Mouse (Mus musculus) E14TG2a.4 (cell line): ENCODE results near the gene D16Ertd472e.

ENCODE experiments used
- H3K27me3 ChIP-seq: 2 replicates; pipeline ENCODE4 v1.6.1; 2014; ENCODE audit warnings: low read length, control low read depth; ENCODE audit not compliant: insufficient read depth
- H3K36me3 ChIP-seq: 2 replicates; pipeline ENCODE4 v1.6.1; 2014; ENCODE audit warnings: low read length, control low read depth; ENCODE audit not compliant: insufficient read depth
- H3K4me1 ChIP-seq: replicated peaks from 2 replicates; pipeline ENCODE4 v1.6.1; 2014; ENCODE audit warnings: low read depth, low read length, control low read depth
- H3K4me3 ChIP-seq: replicated peaks from 2 replicates; pipeline ENCODE4 v1.5.1; 2014; ENCODE audit warnings: mild to moderate bottlenecking, low read length
- H3K9me3 ChIP-seq: 2 replicates; pipeline ENCODE4 v1.6.1; 2014; ENCODE audit warnings: low read length, control low read depth
- CTCF ChIP-seq: conservative IDR thresholded peaks from 2 replicates; pipeline ENCODE4 v1.5.1; 2014; ENCODE audit warnings: low read length
- NANOG ChIP-seq: IDR thresholded peaks from 2 replicates; pipeline ENCODE4 v1.6.1; 2014; ENCODE audit warnings: borderline replicate concordance, low read length, mixed read lengths
- POU5F1 ChIP-seq: IDR thresholded peaks from 2 replicates; pipeline ENCODE4 v1.6.1; 2014; ENCODE audit warnings: low read length, borderline replicate concordance

D16Ertd472e gene

DNA sequence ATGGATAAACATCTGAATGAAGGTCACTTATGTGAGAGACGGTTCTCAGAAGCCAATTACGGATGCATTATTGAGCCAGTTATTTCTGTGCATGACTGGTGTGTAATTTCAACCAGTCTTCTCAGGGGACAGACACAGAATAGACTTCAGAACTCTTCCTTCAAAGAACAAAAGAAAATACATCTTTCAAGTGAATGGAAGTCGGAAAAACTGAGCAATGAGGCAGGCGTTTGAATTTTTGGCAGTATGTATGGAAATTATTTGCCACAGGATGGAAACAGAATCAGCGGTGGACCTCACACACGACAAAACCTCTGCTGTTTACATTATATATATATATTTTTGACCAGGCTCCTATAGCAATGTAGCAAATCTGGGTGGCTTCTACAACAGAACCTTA lies 14.6 kb upstream of the D16Ertd472e start:
- TF ChIP-seq CTCF, result no peak
- TF ChIP-seq POU5F1, result no peak
- no peak for TF ChIP-seq NANOG
- Histone ChIP-seq H3K9me3 (peaks cover 46% of the 10 kb centered on the region), H3K4me1 (0 out of 2 replicates have a peak, but pooled peaks cover 12% of the 10 kb centered on the region), H3K4me3 (no peak overlapping the region), H3K36me3 (no peaks in the 10 kb centered on the region), H3K27me3 (no peaks in the 10 kb centered on the region)

DNA sequence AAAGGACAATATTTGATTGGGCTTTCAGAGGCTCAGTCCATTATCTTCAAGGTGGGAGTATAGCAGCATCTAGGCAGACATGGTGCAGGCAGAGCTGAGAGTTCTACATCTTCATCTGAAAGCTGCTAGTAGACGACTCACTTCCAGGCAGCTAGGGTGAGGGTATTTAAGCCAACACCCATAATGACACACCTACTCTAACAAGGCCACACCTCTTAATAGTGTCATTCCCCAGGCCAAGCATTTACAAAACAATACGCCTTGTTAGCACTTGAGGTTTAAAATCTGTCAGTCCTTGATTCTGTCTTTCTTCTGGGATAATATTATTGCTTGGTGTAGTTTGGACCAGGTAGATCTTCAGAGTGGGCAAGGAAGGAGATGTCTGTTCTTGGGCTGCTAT lies 12.3 kb upstream of the D16Ertd472e start:
- Histone ChIP-seq H3K4me1 (0 out of 2 replicates have a peak, but pooled peaks cover 12% of the 10 kb centered on the region), H3K27me3 (no peaks in the 10 kb centered on the region)
- no peak for TF ChIP-seq CTCF
- TF ChIP-seq POU5F1, result no peak
- TF ChIP-seq NANOG, result no peak

GRCm38 (mm10) chr16:78586621-78587020 lies 10.1 kb upstream of the D16Ertd472e start:
- Histone ChIP-seq H3K27me3 (no peaks in the 10 kb centered on the region), H3K36me3 (no peaks in the 10 kb centered on the region), H3K4me3 (no peak overlapping the region), H3K9me3 (peaks cover 25% of the 10 kb centered on the region), H3K4me1 (0 out of 2 replicates have a peak, but pooled peaks cover 12% of the 10 kb centered on the region)
- TF ChIP-seq CTCF (no peak), NANOG (no peak), POU5F1 (no peak)

More for the DNA sequence above, 12.3 kb upstream of the D16Ertd472e start:
- peaks cover 38% of the 10 kb centered on the region for H3K9me3 ChIP-seq
- no peak overlapping the region for H3K4me3 ChIP-seq
- no peaks in the 10 kb centered on the region for H3K36me3 ChIP-seq

- H3K27me3 ChIP-seq, result no peaks in the 10 kb centered on the region
- H3K36me3 ChIP-seq, result no peaks in the 10 kb centered on the region
- TF ChIP-seq POU5F1 (no peak), NANOG (no peak), CTCF (no peak)
- peaks cover 22% of the 10 kb centered on the region for H3K9me3 ChIP-seq
- H3K4me1 ChIP-seq, result 0 out of 2 replicates have a peak, but pooled peaks cover 12% of the 10 kb centered on the region
- H3K4me3 ChIP-seq, result no peak overlapping the region
Observed at GRCm38 (mm10) chr16:78585664-78586397, 9.3 kb upstream of the D16Ertd472e start.

DNA sequence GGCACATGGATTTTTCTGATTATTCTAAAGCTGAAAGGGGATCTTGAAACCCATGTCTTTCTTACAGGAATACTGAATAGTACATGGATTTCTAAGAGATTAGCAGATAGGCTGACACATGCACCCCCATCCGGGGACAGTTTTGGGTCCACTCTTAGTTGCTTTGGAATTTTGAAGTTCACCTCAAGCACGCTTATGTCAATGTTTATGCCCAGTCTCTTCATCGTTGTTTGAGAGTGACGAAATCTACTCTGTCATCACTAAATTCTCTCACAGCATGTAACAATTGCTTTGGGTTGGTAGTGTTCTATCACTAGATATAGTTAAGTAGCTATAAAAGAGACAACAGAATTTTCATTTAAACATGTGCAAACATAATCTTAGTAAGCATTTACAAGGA lies 8.7 kb upstream of the D16Ertd472e start:
- Histone ChIP-seq H3K27me3 (no peaks in the 10 kb centered on the region), H3K4me3 (no peak overlapping the region), H3K9me3 (peaks cover 27% of the 10 kb centered on the region), H3K4me1 (0 out of 2 replicates have a peak, but pooled peaks cover 12% of the 10 kb centered on the region), H3K36me3 (no peaks in the 10 kb centered on the region)
- TF ChIP-seq POU5F1, result no peak
- TF ChIP-seq CTCF, result no peak
- TF ChIP-seq NANOG, result no peak

DNA sequence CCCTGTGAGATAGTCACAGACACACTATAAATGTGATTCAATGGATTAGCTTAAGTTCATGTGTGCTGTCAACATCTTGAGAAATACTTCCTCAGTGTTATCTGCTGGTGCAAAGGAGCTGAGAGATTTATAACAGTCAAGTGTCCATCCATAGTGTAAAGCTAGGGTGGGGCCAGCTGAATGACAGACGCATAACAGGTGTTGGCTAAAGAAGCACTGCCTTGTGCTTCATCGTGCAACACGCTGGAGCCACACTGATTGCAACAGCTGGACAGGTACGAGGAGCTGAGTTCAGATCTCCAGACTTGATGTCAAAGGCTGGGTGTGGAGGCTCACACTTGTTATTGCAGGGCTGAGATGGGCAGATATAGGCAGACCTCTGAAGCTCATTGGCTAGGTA lies 7.5 kb upstream of the D16Ertd472e start:
- Histone ChIP-seq H3K4me1 (0 out of 2 replicates have a peak, but pooled peaks cover 6% of the 10 kb centered on the region), H3K4me3 (no peak overlapping the region), H3K36me3 (no peaks in the 10 kb centered on the region), H3K27me3 (no peaks in the 10 kb centered on the region), H3K9me3 (peaks cover 20% of the 10 kb centered on the region)
- TF ChIP-seq POU5F1 (no peak), CTCF (no peak), NANOG (no peak)

- H3K9me3 ChIP-seq, result peaks cover 10% of the 10 kb centered on the region; the same call in 1 of the 2 replicates
- TF ChIP-seq CTCF (no peak), NANOG (no peak), POU5F1 (no peak)
- no peaks in the 10 kb centered on the region for H3K36me3 ChIP-seq
- H3K4me3 ChIP-seq, result no peak overlapping the region
- H3K27me3 ChIP-seq, result 0 out of 2 replicates have a peak, but pooled peaks cover 2% of the 10 kb centered on the region
- peaks cover 10% of the 10 kb centered on the region for H3K4me1 ChIP-seq
Observed at GRCm38 (mm10) chr16:78580387-78580786, 3.9 kb upstream of the D16Ertd472e start.

DNA sequence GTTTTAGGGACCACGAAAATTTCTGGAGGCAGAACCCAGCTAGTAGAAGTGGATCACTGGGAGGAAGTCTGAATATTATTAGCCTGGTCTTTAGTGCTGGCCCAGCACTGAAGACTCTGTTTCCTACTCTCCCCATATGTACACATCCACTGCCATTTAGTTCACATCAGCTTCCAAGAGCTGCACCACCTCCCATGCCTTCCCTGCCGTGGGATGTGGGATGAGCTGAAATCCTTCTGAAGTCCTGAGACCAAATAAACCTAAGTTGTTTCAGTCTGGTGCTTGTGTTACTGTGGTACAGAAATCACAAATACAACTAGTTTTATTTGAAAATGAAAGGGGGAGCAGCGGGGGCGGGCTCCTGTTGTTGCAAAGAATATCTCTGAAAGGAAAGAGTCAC lies 2.9 kb upstream of the D16Ertd472e start:
- Histone ChIP-seq H3K36me3 (peaks cover 2% of the 10 kb centered on the region; the same call in 1 of the 2 replicates), H3K4me3 (no peak overlapping the region), H3K9me3 (peaks cover 10% of the 10 kb centered on the region; the same call in 1 of the 2 replicates), H3K27me3 (0 out of 2 replicates have a peak, but pooled peaks cover 2% of the 10 kb centered on the region), H3K4me1 (peaks cover 18% of the 10 kb centered on the region)
- TF ChIP-seq NANOG, result no peak
